In the genomic region with DNA sequence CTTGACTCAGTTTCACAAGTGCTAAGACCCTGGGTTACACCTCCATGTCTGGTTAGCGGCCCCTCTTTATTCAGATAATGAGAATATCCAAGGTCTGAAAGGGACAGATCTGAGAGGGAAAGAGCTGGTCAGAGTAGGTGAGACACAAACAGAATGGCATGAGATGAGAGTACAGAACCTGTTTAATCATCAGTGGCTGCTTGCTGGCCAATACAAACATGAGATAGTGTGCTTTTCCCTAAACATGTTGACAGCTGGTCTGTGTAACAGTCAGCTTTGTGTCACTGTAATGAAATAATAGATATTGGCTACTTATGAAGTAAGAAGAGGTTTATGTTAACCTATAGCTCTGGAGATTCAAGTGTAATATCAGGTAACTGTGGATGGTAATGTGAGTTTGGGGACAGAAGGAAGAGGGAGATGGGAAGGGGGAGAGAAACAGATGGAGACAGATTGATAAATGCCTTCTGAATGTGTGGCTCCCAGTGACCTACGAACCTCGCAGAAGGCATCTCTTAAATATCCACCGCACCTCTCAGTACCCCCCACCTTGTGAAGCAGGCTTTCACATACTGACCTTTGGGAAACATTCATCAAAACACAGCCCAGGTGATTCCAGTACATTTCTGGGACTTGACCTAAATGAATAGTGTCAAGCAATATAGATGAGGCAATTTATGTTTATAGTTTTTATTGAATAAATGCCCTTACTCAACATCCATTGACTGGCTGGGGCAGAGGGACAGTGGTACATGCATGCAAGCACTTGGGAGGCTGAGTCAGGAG, we compare ENCODE assay signal across 30 mouse cellular contexts.
"Had no signal": no experiment of that assay in that cellular context is flagged by ENCODE, and none has a peak within 500 bp of the region (broad histone marks: within the 10 kb centered on the region; RNA-seq: fewer than 3 reads in every experiment).

No protein-coding gene starts in this region.

- H3K4me1 ChIP-seq: limb, embryonic 12.5 days; liver, embryonic 13.5 days; liver, embryonic 15.5 days; lung, embryonic 15.5 days; megakaryocyte, embryonic 14.5 days; midbrain, embryonic 10.5 days; midbrain, embryonic 12.5 days; midbrain, embryonic 13.5 days; midbrain, embryonic 15.5 days; neural tube, embryonic 12.5 days had no signal

- H3K36me3 ChIP-seq: limb, embryonic 10.5 days; limb, embryonic 12.5 days; limb, embryonic 13.5 days; limb, embryonic 15.5 days; liver, embryonic 13.5 days; liver, embryonic 15.5 days; lung, embryonic 15.5 days; midbrain, embryonic 10.5 days; midbrain, embryonic 12.5 days; midbrain, embryonic 13.5 days; midbrain, embryonic 15.5 days; neural tube, embryonic 12.5 days had no signal

- H3K27me3 ChIP-seq: limb, embryonic 12.5 days; limb, embryonic 13.5 days; limb, embryonic 15.5 days; liver, embryonic 13.5 days; liver, embryonic 15.5 days; lung, embryonic 15.5 days; midbrain, embryonic 12.5 days; midbrain, embryonic 13.5 days; midbrain, embryonic 15.5 days; neural tube, embryonic 12.5 days had no signal

- H3K9ac ChIP-seq: limb, embryonic 12.5 days; limb, embryonic 13.5 days; limb, embryonic 15.5 days; liver, embryonic 13.5 days; liver, embryonic 14.5 days; liver, embryonic 15.5 days; lung, embryonic 14.5 days; lung, embryonic 15.5 days; midbrain, embryonic 12.5 days; midbrain, embryonic 13.5 days; midbrain, embryonic 15.5 days; neural tube, embryonic 12.5 days had no signal

- DNase-seq: left cerebral cortex, postnatal 4 days; liver, embryonic 13.5 days; lung, adult 18-20 months; lung, adult 2 months; lung, embryonic 14.5 days; lung, postnatal 10 days; lung, postnatal 14 days; lung, postnatal 36 days; lung, postnatal 4 days; midbrain, embryonic 14.5 days had no signal

- H3K27ac ChIP-seq: left cerebral cortex, adult 2 months; limb, embryonic 10.5 days; limb, embryonic 12.5 days; limb, embryonic 13.5 days; limb, embryonic 15.5 days; liver, embryonic 13.5 days; liver, embryonic 14.5 days; liver, embryonic 15.5 days; lung, embryonic 15.5 days; macrophage; midbrain, embryonic 10.5 days; midbrain, embryonic 12.5 days; midbrain, embryonic 13.5 days; midbrain, embryonic 15.5 days; neural tube, embryonic 12.5 days had no signal

- H3K4me3 ChIP-seq: left cerebral cortex, adult 2 months; limb, embryonic 10.5 days; limb, embryonic 12.5 days; limb, embryonic 13.5 days; limb, embryonic 15.5 days; liver, embryonic 13.5 days; liver, embryonic 15.5 days; lung, embryonic 15.5 days; megakaryocyte, embryonic 14.5 days; midbrain, embryonic 10.5 days; midbrain, embryonic 12.5 days; midbrain, embryonic 13.5 days; midbrain, embryonic 15.5 days; myocyte; neural tube, embryonic 12.5 days had no signal

- H3K4me2 ChIP-seq: limb, embryonic 12.5 days; limb, embryonic 13.5 days; limb, embryonic 15.5 days; liver, embryonic 11.5 days; liver, embryonic 13.5 days; liver, embryonic 15.5 days; lung, embryonic 14.5 days; lung, embryonic 15.5 days; midbrain, embryonic 11.5 days; midbrain, embryonic 12.5 days; midbrain, embryonic 13.5 days; midbrain, embryonic 15.5 days; neural tube, embryonic 12.5 days had no signal

- H3K9me3 ChIP-seq: limb, embryonic 10.5 days; limb, embryonic 12.5 days; limb, embryonic 13.5 days; limb, embryonic 15.5 days; liver, embryonic 13.5 days; liver, embryonic 15.5 days; lung, embryonic 15.5 days; midbrain, embryonic 10.5 days; midbrain, embryonic 12.5 days; midbrain, embryonic 13.5 days; midbrain, embryonic 15.5 days; neural tube, embryonic 12.5 days had no signal

- ATAC-seq: lung, postnatal 0 days; midbrain, embryonic 13.5 days; midbrain, embryonic 15.5 days; midbrain, embryonic 16.5 days had no signal
